Comparison of ENCODE assay signal across 8 mouse cellular contexts in genomic region chr13:68581747-68582516, GRCm38 (mm10). TPM values are rescaled to one million over a fixed set of nuclear protein-coding genes. Genes with fewer than 3 reads are reported as not detected.
DNase-seq lines count a peak whose midpoint lies in the region; ATAC-seq lines count a peak whose summit lies in the region.

Gene Mtrr (minus strand): TSS chr13:68582149.
Gene Fastkd3 (plus strand): TSS chr13:68582234.

- peaks cover 61% of the 10 kb centered on the region for H3K36me3 ChIP-seq in heart, embryonic 14.5 days (ENCODE audit: control insufficient read depth, insufficient read depth, low read length)
- peaks cover 59% of the 10 kb centered on the region for H3K36me3 ChIP-seq in liver, embryonic 13.5 days
- H3K36me3 ChIP-seq in stomach, embryonic 16.5 days (ENCODE audit: control insufficient read depth, insufficient read depth, low read length): peaks cover 8% of the 10 kb centered on the region; the same call in 1 of the 2 replicates

- peak within 1 kb of the TSS; percentile 92 for H3K4me2 ChIP-seq in heart, embryonic 14.5 days (ENCODE audit: low read length)
- H3K4me2 ChIP-seq in liver, embryonic 13.5 days: peak within 1 kb of the TSS; percentile 82
- H3K4me2 ChIP-seq in stomach, embryonic 16.5 days (ENCODE audit: low read depth, low read length): peak within 1 kb of the TSS; percentile 70

- H3K4me1 ChIP-seq in heart, embryonic 14.5 days (ENCODE audit: control insufficient read depth in 2 of 2, insufficient read depth in 2 of 2, low read length in 2 of 2): peaks cover 0 to 17% of the 10 kb centered on the region in 2 experiments; a peak in 2 of 4 replicates
- H3K4me1 ChIP-seq in liver, embryonic 13.5 days (replicated peaks): peaks cover 24% of the 10 kb centered on the region
- peaks cover 14% of the 10 kb centered on the region for H3K4me1 ChIP-seq in stomach, embryonic 16.5 days (ENCODE audit: control insufficient read depth, insufficient read depth, low read length)

- no peaks in the 10 kb centered on the region for H3K27me3 ChIP-seq in heart, embryonic 14.5 days (ENCODE audit: control insufficient read depth, insufficient read depth, low read length)
- H3K27me3 ChIP-seq in liver, embryonic 13.5 days: no peaks in the 10 kb centered on the region
- H3K27me3 ChIP-seq in stomach, embryonic 16.5 days (ENCODE audit: control insufficient read depth, insufficient read depth, low read length): no peaks in the 10 kb centered on the region

- peak within 1 kb of the TSS; percentile 92 for H3K9ac ChIP-seq in heart, embryonic 14.5 days (ENCODE audit: low read length)
- peak within 1 kb of the TSS; percentile 83 for H3K9ac ChIP-seq in liver, embryonic 13.5 days
- peak within 1 kb of the TSS; percentile 88 for H3K9ac ChIP-seq in stomach, embryonic 16.5 days (ENCODE audit: low read length)

- H3K4me3 ChIP-seq in heart, embryonic 14.5 days (ENCODE audit: control insufficient read depth in 1 of 2, insufficient read depth in 1 of 2, low read depth in 1 of 2, low read length in 2 of 2): peak within 1 kb of the TSS; percentile 79 to 88
- H3K4me3 ChIP-seq in liver, embryonic 13.5 days (replicated peaks): peak within 1 kb of the TSS; percentile 85
- H3K4me3 ChIP-seq in stomach, embryonic 16.5 days (replicated peaks; ENCODE audit: low read length): peak within 1 kb of the TSS; percentile 88

- peak within 1 kb of the TSS; percentile 57 to 78 for H3K27ac ChIP-seq in heart, embryonic 14.5 days (replicated peaks in 1 of 2; ENCODE audit: control insufficient read depth in 1 of 2, insufficient read depth in 1 of 2, low read depth in 2 of 2, low read length in 2 of 2)
- H3K27ac ChIP-seq in liver, embryonic 13.5 days: peak within 1 kb of the TSS; percentile 64
- peak within 1 kb of the TSS; percentile 84 for H3K27ac ChIP-seq in stomach, embryonic 16.5 days (ENCODE audit: low read length)

- no peaks in the 10 kb centered on the region for H3K9me3 ChIP-seq in heart, embryonic 14.5 days (ENCODE audit: control insufficient read depth, low read length)
- H3K9me3 ChIP-seq in liver, embryonic 13.5 days (replicated peaks): no peaks in the 10 kb centered on the region
- no peaks in the 10 kb centered on the region for H3K9me3 ChIP-seq in stomach, embryonic 16.5 days (replicated peaks; ENCODE audit: control insufficient read depth, low read length)

- peak; percentile 71 for DNase-seq in c-Kit-negative CD71-positive TER-119-positive erythroid progenitor cells, embryonic 14.5 days (ENCODE audit: low read depth, low spot score)
- DNase-seq in fibroblast of lung, adult 2 months (ENCODE audit: low read depth): peak; percentile 87
- DNase-seq in kidney, postnatal 14 days: peak; percentile 99
- peak; percentile 74 for DNase-seq in liver, embryonic 13.5 days
- peak; percentile 98 for DNase-seq in neural tube, embryonic 10.5 days (ENCODE audit: extremely low spot score, low spot score)

- peak; percentile 93 for ATAC-seq in CD4-positive, CD25-positive, alpha-beta regulatory T cell, adult 4 months
- ATAC-seq in heart, embryonic 14.5 days (ENCODE audit: insufficient number of reproducible peaks, insufficient read depth, low FRiP score, low read depth): peak; percentile 99
- peak; percentile 99 for ATAC-seq in liver, embryonic 13.5 days (ENCODE audit: low read depth)
- ATAC-seq in stomach, embryonic 16.5 days (ENCODE audit: insufficient read depth, low FRiP score): peak; percentile 98

- WGBS in heart, embryonic 14.5 days: under 1% methylated on average over 74 of the region's 81 CpGs
- WGBS in liver, embryonic 13.5 days (ENCODE audit: insufficient replicate concordance): under 1% methylated on average over 81 of the region's 81 CpGs
- under 1% methylated on average over 81 of the region's 81 CpGs for WGBS in stomach, embryonic 16.5 days

RNA-seq across cellular contexts. Expression of gene Mtrr, which starts in this region (rescaled TPM):
- polyA plus RNA-seq in CD4-positive, CD25-positive, alpha-beta regulatory T cell, adult 4 months (2017; shearing (Covaris generic)): 10 to 100 TPM; 22.1 to 33.3 TPM
- 22.3 and 24.9 TPM in 2 replicates for polyA plus RNA-seq in heart, embryonic 14.5 days (2014; fragmentation: Nextera tagmentation; extraction: Ambion mirVana)
- polyA plus RNA-seq in liver, embryonic 13.5 days (2015; fragmentation: Nextera tagmentation; extraction: Ambion mirVana): 14.3 and 16.3 TPM in 2 replicates
- 15.8 and 16.9 TPM in 2 replicates for polyA plus RNA-seq in stomach, embryonic 16.5 days (2015; fragmentation: Nextera tagmentation; extraction: Ambion mirVana)

RNA-seq across cellular contexts. Expression of gene Fastkd3, which starts in this region (rescaled TPM):
- polyA plus RNA-seq in CD4-positive, CD25-positive, alpha-beta regulatory T cell, adult 4 months (2017; shearing (Covaris generic)): 10 to 100 TPM; 33.1 to 35.6 TPM
- polyA plus RNA-seq in heart, embryonic 14.5 days (2014; fragmentation: Nextera tagmentation; extraction: Ambion mirVana): 17.9 and 18.8 TPM in 2 replicates
- 16.4 and 16.7 TPM in 2 replicates for polyA plus RNA-seq in liver, embryonic 13.5 days (2015; fragmentation: Nextera tagmentation; extraction: Ambion mirVana)
- 27.5 and 30.8 TPM in 2 replicates for polyA plus RNA-seq in stomach, embryonic 16.5 days (2015; fragmentation: Nextera tagmentation; extraction: Ambion mirVana)

Comparison
In these comparisons a context has a peak if more than half of its experiments do, and no peak if none do; other contexts are left out.
1. Peak in every context shown above with its lines: DNase-seq, ATAC-seq, H3K4me3 ChIP-seq and H3K27ac ChIP-seq.